Mouse (Mus musculus): ENCODE measurements around the gene Plekhd1.

The Plekhd1 gene

DNA sequence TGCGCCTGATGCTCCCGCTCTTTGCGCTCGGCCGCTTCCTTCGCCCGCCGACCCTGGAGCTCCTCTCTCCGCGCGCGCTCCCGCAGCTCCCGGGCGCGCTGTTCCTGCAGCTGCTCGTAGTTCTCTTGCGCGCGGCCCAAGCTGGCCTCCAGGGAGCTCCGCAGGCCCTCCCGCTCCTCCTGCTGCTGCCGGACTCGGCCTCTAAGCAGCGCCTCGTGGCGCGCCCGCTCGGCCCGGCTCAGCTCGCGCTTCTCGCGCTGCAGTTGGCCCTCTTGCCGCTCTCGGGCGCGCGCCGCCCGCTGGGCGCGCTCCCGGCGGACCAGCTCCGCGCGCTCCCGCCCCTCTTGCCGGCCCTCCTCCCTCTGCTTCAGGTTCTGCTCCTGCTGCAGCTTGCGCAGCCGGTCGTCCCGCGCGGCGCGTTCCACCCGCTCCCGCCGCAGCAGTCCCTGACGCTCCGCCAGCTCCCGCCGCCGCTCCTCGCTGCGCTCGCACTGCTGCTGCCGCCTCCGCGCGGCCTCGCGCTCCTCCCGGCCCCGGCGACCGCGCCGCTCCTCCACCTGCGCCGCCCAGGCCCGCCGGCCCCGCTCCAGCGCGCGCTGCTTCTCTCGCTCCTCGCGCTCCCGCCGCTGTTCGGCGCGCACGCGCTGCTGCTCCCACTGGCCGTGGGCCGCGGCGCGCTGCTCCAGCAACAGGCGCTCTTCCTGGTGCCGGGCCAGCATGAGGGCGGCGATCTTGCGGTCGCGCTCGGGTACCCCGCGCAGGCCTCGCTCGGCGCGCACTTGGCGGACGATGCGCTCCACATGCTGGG, 65.6 kb downstream of the Plekhd1 start:
- DNase-seq (ENCODE audit: low spot score), result peak; percentile 74

DNA sequence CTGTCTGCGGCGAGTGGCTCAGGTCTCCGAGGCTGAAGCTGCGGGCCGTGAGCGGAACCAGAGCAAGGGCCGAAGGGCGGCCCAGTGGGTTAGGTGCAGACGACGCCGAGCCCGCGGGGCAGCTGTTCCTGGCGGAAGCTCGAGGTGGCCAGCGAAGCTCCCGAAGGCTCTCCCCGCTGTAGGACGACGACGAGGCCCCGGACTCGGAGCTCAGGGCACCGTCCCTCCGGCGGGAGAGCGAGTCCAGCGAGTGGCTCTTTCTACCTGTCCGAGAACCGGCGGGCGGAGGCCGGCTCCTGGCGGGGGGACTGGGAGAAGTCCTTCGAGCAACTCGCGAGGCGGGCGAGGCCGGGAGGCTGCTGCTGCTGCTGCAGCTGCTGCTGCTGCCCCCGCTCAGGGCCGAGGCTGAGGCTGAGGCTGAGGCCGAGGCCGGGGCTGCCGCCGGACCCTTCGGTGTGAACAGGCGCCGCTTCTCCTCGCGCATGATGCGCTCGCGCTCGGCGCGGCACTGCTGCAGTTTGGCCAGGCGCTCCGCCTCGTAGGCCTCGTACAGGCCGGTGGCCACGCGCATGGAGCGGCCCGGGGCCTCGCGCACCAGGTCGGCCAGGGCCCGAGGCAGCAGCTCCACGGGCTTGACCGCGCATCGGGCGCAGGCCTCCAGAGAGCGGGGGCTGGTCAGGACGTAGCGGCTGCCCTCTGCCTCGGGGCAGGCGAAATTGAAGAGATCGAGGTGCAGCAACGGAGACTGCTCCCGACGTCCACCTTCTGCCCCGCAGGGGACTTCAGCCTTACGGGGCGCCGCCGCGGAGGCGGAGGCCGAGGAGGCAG, 66.4 kb downstream of the Plekhd1 start:
- DNase-seq (ENCODE audit: low spot score), result peak; percentile 48

- DNase-seq (ENCODE audit: low spot score), result no peak
Observed at GRCm38 (mm10) chr12:80759387-80759712, 67.0 kb downstream of the Plekhd1 start.

DNA sequence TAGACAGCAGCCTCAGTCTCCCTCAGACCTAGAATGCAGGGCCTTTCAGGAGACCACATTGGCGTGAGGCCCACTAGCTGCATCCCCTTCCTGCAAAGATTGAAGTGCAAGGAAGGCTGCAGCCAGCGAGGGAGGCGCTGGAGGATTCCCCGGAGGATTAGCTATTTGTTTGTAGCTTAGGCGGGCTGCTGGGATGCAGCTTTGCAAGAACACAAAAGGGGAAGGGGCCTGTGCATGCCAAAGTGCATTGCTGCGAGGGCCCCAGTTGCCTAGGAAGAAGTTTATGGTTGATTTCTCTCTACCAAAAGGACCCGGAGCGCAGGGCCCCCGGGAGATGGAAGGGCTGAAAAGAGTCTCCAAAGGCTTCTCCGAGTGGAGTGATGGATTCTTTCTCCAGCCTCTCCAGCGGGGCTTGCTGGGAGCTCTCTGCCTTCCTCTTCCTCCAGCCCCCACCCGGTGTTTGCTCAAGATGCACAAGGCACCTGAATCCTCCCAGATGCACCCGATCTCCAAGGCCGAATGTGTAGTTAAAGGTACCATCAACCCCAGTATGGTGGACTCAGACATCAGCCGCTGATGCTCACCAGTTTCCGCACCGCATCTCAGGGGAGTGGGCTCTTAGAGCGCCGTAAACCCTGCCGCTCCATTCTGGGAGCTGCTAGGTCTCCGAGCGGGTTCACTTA, 67.5 kb downstream of the Plekhd1 start:
- peak; percentile 71 for DNase-seq (ENCODE audit: low spot score)

GRCm38 (mm10) chr12:80760396-80760801, 68.0 kb downstream of the Plekhd1 start, which contains the start of gene Ccdc177:
TSS of gene Ccdc177 (minus strand) at chr12:80760687.
- DNase-seq (ENCODE audit: low spot score), result peak; percentile 93

DNA sequence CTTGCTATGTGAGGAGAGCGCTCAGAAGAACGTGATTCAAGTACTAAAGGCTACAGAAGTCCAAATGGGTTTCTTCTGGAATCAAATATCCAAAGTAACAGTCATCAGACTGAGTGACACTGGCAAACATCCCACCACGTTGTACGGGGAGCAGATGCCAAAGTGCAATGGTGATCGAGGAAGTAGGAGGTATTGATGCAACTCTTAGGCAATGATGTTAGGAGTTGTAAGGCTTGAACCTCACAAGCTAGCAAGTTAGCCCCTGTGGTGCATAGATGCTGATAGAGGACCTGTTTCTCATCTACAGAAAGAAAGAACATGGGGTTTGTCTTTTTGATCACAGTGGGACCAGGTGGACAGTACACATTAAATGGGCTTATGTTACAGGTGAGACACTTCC, 70.6 kb downstream of the Plekhd1 start:
- DNase-seq (ENCODE audit: low spot score), result no peak

GRCm38 (mm10) chr12:80764116-80764515, 71.7 kb downstream of the Plekhd1 start:
- no peak for DNase-seq (ENCODE audit: low spot score)

- peak; percentile 98 for DNase-seq (ENCODE audit: low spot score)
Observed at GRCm38 (mm10) chr12:80769697-80770096, 77.3 kb downstream of the Plekhd1 start.

Measured in embryo, embryonic 10 days (tissue).